Mouse (Mus musculus) ES-Bruce4 (cell line): Measurements from ENCODE around the gene Anxa6.

Experiments
- CTCF ChIP-seq: IDR thresholded peaks from one replicate; pipeline ENCODE4 v1.8.1; 2011; ENCODE audit warnings: low read depth, low read length
- EP300 ChIP-seq: IDR thresholded peaks from 2 replicates; pipeline ENCODE4 v1.6.1; 2011; ENCODE audit warnings: low read depth, low read length; ENCODE audit not compliant: insufficient read depth
- POLR2A ChIP-seq: IDR thresholded peaks from one replicate; pipeline ENCODE4 v1.8.1; 2011; ENCODE audit warnings: low read length; ENCODE audit not compliant: insufficient read depth

DNA sequence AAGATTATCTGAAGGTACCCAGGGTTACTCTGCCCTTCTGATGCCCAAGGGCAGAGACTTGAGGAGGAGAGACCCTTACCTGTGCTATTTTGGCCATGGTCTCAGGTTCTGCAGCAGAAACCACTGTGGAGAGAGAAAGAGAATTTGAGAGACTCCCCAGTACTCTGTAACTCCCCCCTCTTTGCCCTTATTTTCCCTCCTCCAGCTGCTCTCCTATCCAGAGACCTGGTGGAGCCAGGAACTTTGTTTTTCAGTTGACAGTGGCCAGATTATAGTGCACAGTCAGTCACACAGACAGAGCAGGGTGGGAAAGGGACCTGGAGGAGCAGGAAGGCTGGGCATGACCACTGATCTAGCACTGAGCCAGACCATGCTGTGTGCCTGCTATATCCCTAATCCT, 11.8 kb downstream of the Anxa6 start:
- no peak for TF ChIP-seq POLR2A
- TF ChIP-seq CTCF = no peak
- TF ChIP-seq EP300 = no peak
